Mouse (Mus musculus): ENCODE measurements around the gene Krtap6-2.

The Krtap6-2 gene

GRCm38 (mm10) chr16:89420011-89420410 is at the start of gene Krtap6-2:
Krtap6-2 (minus strand) TSS chr16:89420111.
- no peak for DNase-seq (ENCODE audit: low read depth, low spot score)

GRCm38 (mm10) chr16:89461189-89461588 is 41.3 kb upstream of the Krtap6-2 start:
- DNase-seq (ENCODE audit: low read depth, low spot score): no peak

GRCm38 (mm10) chr16:89429586-89429985 is 9.7 kb upstream of the Krtap6-2 start:
- DNase-seq (ENCODE audit: low read depth, low spot score): no peak

DNA sequence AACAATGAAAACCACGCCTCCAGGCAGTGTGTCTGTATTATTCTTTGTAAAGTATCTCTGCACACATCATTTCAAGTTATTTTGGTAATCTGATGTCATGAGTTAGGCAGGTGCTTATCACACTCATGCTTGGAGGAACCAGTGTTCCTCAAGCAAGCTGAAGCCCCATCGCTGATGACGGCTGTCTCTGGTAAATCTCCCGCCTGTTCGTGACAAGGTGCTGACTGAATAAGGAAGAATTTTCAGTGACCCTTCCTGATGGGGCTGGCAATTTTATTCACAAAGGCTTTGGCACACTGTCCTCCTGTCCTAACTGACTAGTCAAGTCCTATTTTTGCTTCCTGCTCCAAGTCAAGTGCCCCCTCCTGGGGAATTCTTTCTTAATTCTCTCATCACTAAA is 5.4 kb upstream of the Krtap6-2 start:
- no peak for DNase-seq (ENCODE audit: low read depth, low spot score)

DNA sequence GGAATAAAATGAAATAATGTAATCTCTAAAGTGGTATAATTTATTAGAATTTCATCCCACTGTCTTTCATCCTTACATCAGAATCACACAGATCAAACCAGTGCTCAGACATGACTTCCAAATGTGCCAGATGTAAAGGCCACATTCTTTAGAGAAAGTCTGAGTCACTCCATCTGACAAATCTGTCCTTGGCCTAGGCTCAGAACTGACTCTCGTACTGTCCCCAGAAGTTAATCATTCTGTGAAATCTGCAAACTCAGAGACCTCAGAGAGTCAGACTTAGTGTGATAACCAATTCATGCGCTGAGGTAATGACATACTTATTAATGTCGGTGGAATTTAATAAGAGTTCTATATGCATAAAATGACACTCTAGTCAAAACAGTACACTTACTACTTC is 3.6 kb downstream of the Krtap6-2 start:
- DNase-seq (ENCODE audit: low read depth, low spot score): no peak

DNA sequence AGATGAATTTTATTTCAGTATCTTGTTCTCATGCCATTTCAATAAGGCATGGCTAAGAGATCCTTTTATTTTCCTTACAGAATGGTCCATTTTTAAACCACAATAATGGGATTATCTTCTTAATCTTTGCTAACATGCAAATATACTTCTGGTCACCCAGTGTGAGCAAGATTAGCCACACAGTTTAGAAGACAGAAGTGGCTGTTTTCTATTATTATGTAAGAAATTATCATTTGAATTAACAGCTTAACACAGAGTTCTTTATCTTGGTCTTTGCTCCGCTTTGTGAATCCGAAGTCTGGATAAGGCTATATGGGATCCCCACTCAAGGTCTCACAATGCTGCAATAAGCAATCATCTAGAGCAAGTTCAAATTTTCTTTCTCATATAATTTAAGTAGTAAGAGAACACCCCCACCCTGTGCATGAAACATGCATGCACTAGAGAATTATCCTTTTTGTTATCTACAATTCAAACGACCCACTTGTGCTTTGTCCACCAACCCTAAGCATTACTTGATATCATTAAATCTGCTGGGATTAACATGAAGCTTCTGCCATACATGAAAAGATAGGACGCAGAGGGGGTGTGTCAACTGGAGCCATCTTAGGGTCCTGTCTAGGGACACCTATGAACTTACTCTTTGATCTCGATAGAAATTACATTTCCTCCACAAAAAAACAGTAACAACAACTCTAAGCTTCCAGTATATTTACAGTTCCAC is 9.4 kb downstream of the Krtap6-2 start:
- no peak for DNase-seq (ENCODE audit: low read depth, low spot score)

DNA sequence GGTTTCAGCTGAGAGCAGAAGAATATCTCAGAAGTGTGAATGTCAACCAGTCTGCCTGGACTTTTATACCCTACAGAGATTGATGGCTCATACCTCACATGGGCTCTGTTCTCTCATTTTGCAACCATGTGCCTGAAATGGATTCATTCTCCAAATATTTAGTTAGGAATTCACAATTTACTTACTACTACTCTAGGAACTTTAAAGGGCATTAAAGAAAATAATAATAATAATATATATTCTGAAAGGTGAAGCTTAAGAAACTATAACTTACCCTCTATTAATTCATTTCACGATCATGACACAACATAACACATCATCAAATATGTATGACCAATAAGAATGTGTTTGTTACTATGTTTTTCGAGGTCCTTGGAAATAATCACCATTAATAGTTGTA is 16.1 kb downstream of the Krtap6-2 start, which contains the start of gene Krtap21-1:
Krtap21-1 (minus strand) TSS at position 101 of the 400 bp plus-strand sequence.
- DNase-seq (ENCODE audit: low read depth, low spot score): no peak

DNA sequence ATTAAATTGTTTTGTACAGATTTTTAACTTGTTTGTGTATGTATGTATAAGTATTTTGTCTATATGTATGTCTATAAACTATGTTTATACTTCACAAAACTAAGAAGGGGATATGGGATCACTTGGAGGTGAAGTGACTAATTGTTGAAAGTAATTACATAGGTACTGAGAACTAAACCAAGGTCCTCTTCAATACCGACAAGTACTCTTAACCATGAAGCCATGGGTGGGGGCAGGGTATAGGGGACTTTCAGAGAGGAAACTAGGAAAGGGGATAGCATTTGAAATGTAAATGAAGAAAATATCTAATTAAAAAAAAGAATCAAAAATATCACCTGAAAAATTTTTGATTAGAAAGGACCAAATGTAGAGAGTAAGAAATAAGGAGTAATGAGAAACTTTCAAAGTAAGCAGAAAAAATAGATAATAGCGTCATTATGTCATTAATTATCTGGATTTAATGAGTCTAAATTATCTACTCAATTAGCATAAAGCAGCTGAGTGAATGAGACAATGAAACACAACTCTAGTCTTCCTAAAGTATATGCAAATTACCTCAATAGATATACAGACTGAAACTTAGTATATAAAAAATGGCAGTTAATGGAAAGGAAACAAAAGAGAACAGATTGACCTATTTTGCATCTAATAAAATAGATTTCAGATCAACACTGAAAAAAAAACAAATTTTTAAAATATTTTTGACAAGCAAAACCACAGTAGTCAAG is 47.0 kb downstream of the Krtap6-2 start:
- DNase-seq (ENCODE audit: low read depth, low spot score): no peak
